Comparison of ENCODE assay signal across 9 mouse cellular contexts in the genomic region with DNA sequence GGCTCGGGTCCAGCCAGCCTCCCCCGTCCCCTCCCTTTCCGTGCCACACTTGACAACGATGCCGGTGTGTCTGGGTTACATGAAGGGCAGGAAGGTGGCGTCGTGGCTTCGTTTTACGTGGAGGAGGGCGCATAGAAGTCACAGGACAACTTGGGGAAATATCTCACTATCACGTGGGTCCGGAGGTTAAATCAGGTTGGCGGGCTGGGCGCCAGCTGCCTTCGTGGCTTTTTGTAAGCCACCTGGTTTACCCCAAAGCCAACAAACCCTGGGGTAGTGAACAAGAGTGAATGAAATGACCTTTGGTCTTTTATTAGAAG. TPM values are rescaled to one million over a fixed set of nuclear protein-coding genes. Genes with fewer than 3 reads are reported as not detected.
DNase-seq lines count a peak whose midpoint lies in the region; ATAC-seq and TF ChIP-seq lines count a peak whose summit lies in the region.
"Had no signal": no experiment of that assay in that cellular context is flagged by ENCODE, and none has a peak within 500 bp of the region (broad histone marks: within the 10 kb centered on the region; RNA-seq: fewer than 3 reads in every experiment).

No protein-coding gene starts in this region.

- peak overlapping the region; percentile 84 for H3K27ac ChIP-seq in heart, embryonic 10.5 days
- H3K27ac ChIP-seq in kidney, embryonic 14.5 days (ENCODE audit: low read depth, low read length) = peak overlapping the region; percentile 66; the same call in 1 of the 2 replicates
- peak overlapping the region; percentile 69 for H3K27ac ChIP-seq in spleen, adult 2 months (ENCODE audit: insufficient read depth, low read length)

- H3K9ac ChIP-seq in kidney, embryonic 14.5 days (ENCODE audit: low read depth, low read length) = peak overlapping the region; percentile 62

- peak overlapping the region; percentile 94 for H3K4me2 ChIP-seq in kidney, embryonic 14.5 days (replicated peaks; ENCODE audit: low read depth, low read length)

- H3K36me3 ChIP-seq in heart, embryonic 10.5 days = peaks cover 21% of the 10 kb centered on the region
- H3K36me3 ChIP-seq in kidney, embryonic 14.5 days (ENCODE audit: control insufficient read depth, insufficient read depth, low read length) = peaks cover 21% of the 10 kb centered on the region
- H3K36me3 ChIP-seq in spleen, adult 2 months (ENCODE audit: control insufficient read depth, insufficient read depth, low read length) = no peaks in the 10 kb centered on the region

- no peaks in the 10 kb centered on the region for H3K9me3 ChIP-seq in heart, embryonic 10.5 days
- H3K9me3 ChIP-seq in kidney, embryonic 14.5 days (ENCODE audit: control insufficient read depth, low read length) = no peaks in the 10 kb centered on the region

- H3K4me1 ChIP-seq in heart, embryonic 10.5 days = peaks cover 61% of the 10 kb centered on the region
- peaks cover 12% of the 10 kb centered on the region for H3K4me1 ChIP-seq in kidney, embryonic 14.5 days (ENCODE audit: control insufficient read depth, insufficient read depth, low read length)
- H3K4me1 ChIP-seq in spleen, adult 2 months (ENCODE audit: control insufficient read depth, insufficient read depth, insufficient read length) = peaks cover 10% of the 10 kb centered on the region

- 0% methylated on average over 15 of the region's 15 CpGs for WGBS in heart, embryonic 10.5 days
- WGBS in kidney, embryonic 14.5 days = 0% methylated on average over 15 of the region's 15 CpGs
- WGBS in spleen, adult 2 months = under 1% methylated on average over 15 of the region's 15 CpGs

- no peaks in the 10 kb centered on the region for H3K27me3 ChIP-seq in heart, embryonic 10.5 days (ENCODE audit: insufficient read depth, poor library complexity, severe bottlenecking)
- no peaks in the 10 kb centered on the region for H3K27me3 ChIP-seq in kidney, embryonic 14.5 days (ENCODE audit: control insufficient read depth, insufficient read depth, low read length)
- H3K27me3 ChIP-seq in spleen, adult 2 months (ENCODE audit: control insufficient read depth, insufficient read depth, low read length) = no peaks in the 10 kb centered on the region

- TF ChIP-seq CTCF in spleen, adult 2 months (IDR thresholded peaks at IDR 0.05; ENCODE audit: extremely low read depth, insufficient read depth, insufficient read length, insufficient replicate concordance) = no peak

- ATAC-seq in CD4-positive, CD25-positive, alpha-beta regulatory T cell, adult 4 months = peak; percentile 46
- ATAC-seq in kidney, embryonic 14.5 days (ENCODE audit: low FRiP score, low TSS enrichment) = no peak
- no peak for ATAC-seq in megakaryocyte progenitor cell, adult 5-6 weeks (replicated peaks; ENCODE audit: poor library complexity)

- H3K4me3 ChIP-seq in heart, embryonic 10.5 days = peak overlapping the region; percentile 93
- H3K4me3 ChIP-seq in kidney, embryonic 14.5 days (ENCODE audit: low read length) = peak overlapping the region; percentile 89
- H3K4me3 ChIP-seq in spleen, adult 2 months (ENCODE audit: extremely low read depth, insufficient read depth, insufficient read length) = peak overlapping the region; percentile 95

- DNase-seq in NIH3T3 (ENCODE audit: low read depth) = peak; percentile 70
- DNase-seq in embryo, embryonic 9.5 days (ENCODE audit: extremely low spot score) = peak; percentile 50
- peak; percentile 82 for DNase-seq in heart, embryonic 10.5 days (ENCODE audit: low spot score)
- DNase-seq in lung, postnatal 10 days = peak; percentile 54
- peak; percentile 39 to 78 for DNase-seq in spleen, adult 2 months (ENCODE audit: low read depth in 1 of 2, low spot score in 2 of 2)

- TF ChIP-seq POLR2A in spleen, adult 2 months (IDR thresholded peaks at IDR 0.05; ENCODE audit: low read depth, low read length) = no peak; the same call in 1 of the 2 replicates

RNA-seq across cellular contexts. Expression of gene Ung, which starts 1.3 kb away (rescaled TPM):
- polyA plus RNA-seq in CD4-positive, CD25-positive, alpha-beta regulatory T cell, adult 4 months (2017; shearing (Covaris generic)) = 1 to 10 TPM; 3.7 to 9.2 TPM
- polyA plus RNA-seq in heart, embryonic 10.5 days (2016; fragmentation: Nextera tagmentation; extraction: Ambion mirVana) = 68.1 and 70.9 TPM in 2 replicates
- polyA plus RNA-seq in kidney, embryonic 14.5 days (2014; fragmentation: Nextera tagmentation; extraction: Ambion mirVana) = 38.1 and 44.6 TPM in 2 replicates
- polyA plus RNA-seq in spleen, adult 2 months (2012; rRNA removed) = 5.7 and 8.8 TPM in 2 replicates
- 9.9 and 10.8 TPM in 2 replicates for total RNA-seq in megakaryocyte progenitor cell, adult 5-6 weeks (2015)
- total RNA-seq in megakaryocyte progenitor cell, adult 5-6 weeks (2017) = 20.6 and 25.2 TPM in 2 replicates

RNA-seq across cellular contexts. Expression of gene Alkbh2, which starts 3.5 kb away (rescaled TPM):
- 1 to 10 TPM; 3.8 to 6.6 TPM for polyA plus RNA-seq in CD4-positive, CD25-positive, alpha-beta regulatory T cell, adult 4 months (2017; shearing (Covaris generic))
- 13.0 and 13.2 TPM in 2 replicates for polyA plus RNA-seq in heart, embryonic 10.5 days (2016; fragmentation: Nextera tagmentation; extraction: Ambion mirVana)
- polyA plus RNA-seq in kidney, embryonic 14.5 days (2014; fragmentation: Nextera tagmentation; extraction: Ambion mirVana) = 11.6 and 13.3 TPM in 2 replicates
- 9.0 and 9.8 TPM in 2 replicates for polyA plus RNA-seq in spleen, adult 2 months (2012; rRNA removed)
- total RNA-seq in megakaryocyte progenitor cell, adult 5-6 weeks (2015) = 6.0 and 7.0 TPM in 2 replicates
- 5.7 and 5.9 TPM in 2 replicates for total RNA-seq in megakaryocyte progenitor cell, adult 5-6 weeks (2017)

RNA-seq across cellular contexts. Expression of gene Acacb, which starts 14.9 kb away (rescaled TPM):
- polyA plus RNA-seq in CD4-positive, CD25-positive, alpha-beta regulatory T cell, adult 4 months (2017; shearing (Covaris generic)) = under 1 TPM; 0.24 to 0.62 TPM
- polyA plus RNA-seq in heart, embryonic 10.5 days (2016; fragmentation: Nextera tagmentation; extraction: Ambion mirVana) = 5.8 and 11.7 TPM in 2 replicates
- polyA plus RNA-seq in kidney, embryonic 14.5 days (2014; fragmentation: Nextera tagmentation; extraction: Ambion mirVana) = 4.4 and 4.8 TPM in 2 replicates
- 9.2 and 9.3 TPM in 2 replicates for polyA plus RNA-seq in spleen, adult 2 months (2012; rRNA removed)
- 0.24 and 0.30 TPM in 2 replicates for total RNA-seq in megakaryocyte progenitor cell, adult 5-6 weeks (2015)
- 0.08 and 0.37 TPM in 2 replicates for total RNA-seq in megakaryocyte progenitor cell, adult 5-6 weeks (2017)

RNA-seq across cellular contexts. Expression of gene Svop, which starts 40.1 kb away (rescaled TPM):
- polyA plus RNA-seq in CD4-positive, CD25-positive, alpha-beta regulatory T cell, adult 4 months (2017; shearing (Covaris generic)) = not detected
- polyA plus RNA-seq in heart, embryonic 10.5 days (2016; fragmentation: Nextera tagmentation; extraction: Ambion mirVana) = 0.23 and 0.46 TPM in 2 replicates
- polyA plus RNA-seq in kidney, embryonic 14.5 days (2014; fragmentation: Nextera tagmentation; extraction: Ambion mirVana) = 0.09 TPM in 1 of 2 replicates, not detected in the other
- not detected in 2 replicates for polyA plus RNA-seq in spleen, adult 2 months (2012; rRNA removed)
- not detected in 2 replicates for total RNA-seq in megakaryocyte progenitor cell, adult 5-6 weeks (2015)
- total RNA-seq in megakaryocyte progenitor cell, adult 5-6 weeks (2017) = not detected in 2 replicates
- total RNA-seq: heart, postnatal 36 days had no signal
